Mouse (Mus musculus) telencephalon, adult 2 months (tissue): ENCODE results near the gene Smagp.
A peak's percentile ranks its signal among the peaks of the same experiment; 100 is the strongest.

Source experiments
- DNase-seq: peaks from one replicate; pipeline ENCODE4 v3.0.0-alpha.2; 2011; ENCODE audit warnings: low read depth, low spot score

Smagp gene

GRCm38 (mm10) chr15:100665411-100666218 lies 28.9 kb upstream of the Smagp start:
- no peak for DNase-seq

- no peak for DNase-seq
Observed at GRCm38 (mm10) chr15:100664813-100665274, 28.1 kb upstream of the Smagp start.

DNA sequence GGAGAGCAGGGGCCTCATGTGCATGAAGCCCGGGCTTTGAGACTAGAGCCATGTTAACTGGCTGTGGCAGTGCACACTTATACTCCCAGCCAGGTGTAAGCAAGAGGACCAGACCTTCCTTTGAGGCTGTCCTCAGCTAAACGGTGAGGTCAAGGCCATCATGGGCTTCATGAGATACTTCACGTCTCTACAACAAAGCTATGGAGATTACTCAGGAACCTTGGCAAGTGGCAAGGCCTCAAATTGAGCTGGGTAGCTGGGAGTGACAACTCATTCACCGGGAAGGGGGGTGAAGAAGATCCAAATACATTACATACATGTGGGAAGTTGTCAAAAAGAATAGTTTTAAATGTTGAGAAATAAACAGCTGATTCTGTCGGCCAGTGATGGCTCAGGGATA lies 24.1 kb upstream of the Smagp start:
- no peak for DNase-seq

DNA sequence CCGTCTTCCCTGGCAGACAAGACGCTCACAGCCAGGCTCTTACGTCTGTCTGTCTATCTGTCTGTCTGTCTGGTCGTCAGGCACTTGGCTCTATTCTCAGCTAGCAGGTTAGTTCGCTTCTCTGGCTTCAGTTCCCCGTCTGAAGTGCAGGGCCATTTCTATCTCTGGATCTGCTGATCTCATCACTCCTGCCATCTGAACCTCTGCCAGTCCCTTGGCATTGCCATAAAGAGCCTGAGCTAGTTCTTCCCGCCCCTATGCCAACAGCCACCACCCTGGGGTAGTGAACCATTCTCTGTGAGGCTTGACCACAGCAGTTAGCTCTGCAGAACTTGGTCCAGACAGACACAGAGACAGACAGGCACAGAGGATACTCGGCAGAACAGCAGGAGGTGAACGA lies 23.6 kb upstream of the Smagp start:
- DNase-seq, result peak; percentile 51

GRCm38 (mm10) chr15:100655201-100655600 lies 18.5 kb upstream of the Smagp start:
- DNase-seq, result no peak

DNA sequence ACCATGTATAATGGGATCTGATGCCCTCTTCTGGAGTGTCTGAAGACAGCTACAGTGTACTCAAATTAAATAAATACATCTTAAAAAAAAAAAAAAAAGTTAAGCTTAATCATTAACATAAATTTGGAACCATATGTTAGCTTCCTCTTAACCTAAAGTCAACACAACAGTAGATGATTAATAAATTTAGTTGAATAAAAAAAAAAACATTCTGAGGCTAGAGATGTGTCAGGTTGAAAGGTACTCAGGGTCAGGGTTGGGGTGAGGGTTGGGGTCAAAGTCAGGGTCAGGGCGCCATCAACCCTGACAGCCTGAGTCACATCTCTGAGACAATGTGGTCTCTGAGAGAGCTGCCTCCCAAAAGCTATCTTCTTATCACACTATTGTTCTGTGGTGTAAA lies 17.5 kb upstream of the Smagp start:
- DNase-seq, result no peak

DNA sequence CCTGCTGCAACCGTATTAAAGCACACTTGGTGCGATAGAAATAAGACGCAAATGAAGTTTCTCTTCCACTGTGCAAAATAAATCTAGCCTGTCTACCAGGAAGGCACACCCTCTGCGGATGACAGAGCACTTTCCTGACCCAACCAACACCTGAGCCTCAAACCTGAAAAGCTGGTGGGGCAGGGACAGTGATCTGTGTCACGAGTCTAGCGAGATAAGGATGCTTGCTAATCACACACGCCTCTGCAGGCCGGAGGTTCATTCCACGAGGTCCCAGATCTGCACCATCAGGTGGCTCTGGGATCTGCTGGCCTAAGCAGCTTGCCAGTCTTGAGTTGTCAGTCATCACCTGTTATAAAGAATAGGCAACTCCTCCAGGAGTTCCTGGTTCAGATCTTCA lies 14.9 kb upstream of the Smagp start:
- DNase-seq, result no peak

GRCm38 (mm10) chr15:100650111-100650510 lies 13.4 kb upstream of the Smagp start:
- DNase-seq, result no peak

- DNase-seq, result no peak
Observed at GRCm38 (mm10) chr15:100646161-100646560, 9.4 kb upstream of the Smagp start.

GRCm38 (mm10) chr15:100642451-100642850 lies 5.7 kb upstream of the Smagp start:
- DNase-seq, result no peak

GRCm38 (mm10) chr15:100641226-100641810 lies 4.6 kb upstream of the Smagp start:
- DNase-seq, result no peak

DNA sequence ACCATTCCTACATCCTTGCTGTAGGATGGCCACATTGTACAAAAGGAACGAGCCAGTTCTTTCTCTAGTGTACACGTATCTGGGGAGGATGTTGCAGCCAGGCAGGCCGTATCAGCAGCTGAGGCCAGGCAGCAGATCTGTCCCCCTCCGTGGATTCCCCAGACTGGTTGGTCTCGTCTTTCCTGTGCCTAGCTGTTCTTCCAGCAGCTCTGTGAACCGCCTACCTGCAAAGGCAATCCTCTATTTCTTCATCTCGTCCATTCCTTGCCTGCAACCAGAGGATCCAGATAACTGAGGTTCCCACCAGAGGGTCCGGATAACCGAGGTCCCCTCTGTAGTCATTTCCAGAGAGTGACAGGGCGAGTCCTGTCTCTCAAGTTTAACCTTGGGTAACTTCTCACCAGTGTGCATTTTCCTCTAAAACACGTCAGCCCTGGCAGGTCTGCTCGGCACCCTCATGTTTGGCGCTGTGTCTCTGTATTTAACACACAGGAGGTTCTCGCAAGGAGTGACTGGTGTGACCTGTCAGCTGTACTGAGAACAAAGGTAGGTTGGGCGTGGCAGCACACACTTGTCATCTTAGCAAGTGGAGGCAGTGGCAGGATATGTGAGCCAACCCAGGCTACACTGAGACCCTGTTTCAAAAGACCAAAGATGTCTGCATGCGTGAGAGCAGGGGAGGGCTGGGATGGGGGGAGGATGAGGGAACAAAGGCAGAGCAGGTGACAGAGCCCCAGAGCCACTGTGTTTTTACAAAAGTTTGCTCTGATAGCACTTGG lies 3.4 kb upstream of the Smagp start:
- DNase-seq, result no peak

GRCm38 (mm10) chr15:100637661-100638060 lies 921 bp upstream of the Smagp start:
- DNase-seq, result no peak

DNA sequence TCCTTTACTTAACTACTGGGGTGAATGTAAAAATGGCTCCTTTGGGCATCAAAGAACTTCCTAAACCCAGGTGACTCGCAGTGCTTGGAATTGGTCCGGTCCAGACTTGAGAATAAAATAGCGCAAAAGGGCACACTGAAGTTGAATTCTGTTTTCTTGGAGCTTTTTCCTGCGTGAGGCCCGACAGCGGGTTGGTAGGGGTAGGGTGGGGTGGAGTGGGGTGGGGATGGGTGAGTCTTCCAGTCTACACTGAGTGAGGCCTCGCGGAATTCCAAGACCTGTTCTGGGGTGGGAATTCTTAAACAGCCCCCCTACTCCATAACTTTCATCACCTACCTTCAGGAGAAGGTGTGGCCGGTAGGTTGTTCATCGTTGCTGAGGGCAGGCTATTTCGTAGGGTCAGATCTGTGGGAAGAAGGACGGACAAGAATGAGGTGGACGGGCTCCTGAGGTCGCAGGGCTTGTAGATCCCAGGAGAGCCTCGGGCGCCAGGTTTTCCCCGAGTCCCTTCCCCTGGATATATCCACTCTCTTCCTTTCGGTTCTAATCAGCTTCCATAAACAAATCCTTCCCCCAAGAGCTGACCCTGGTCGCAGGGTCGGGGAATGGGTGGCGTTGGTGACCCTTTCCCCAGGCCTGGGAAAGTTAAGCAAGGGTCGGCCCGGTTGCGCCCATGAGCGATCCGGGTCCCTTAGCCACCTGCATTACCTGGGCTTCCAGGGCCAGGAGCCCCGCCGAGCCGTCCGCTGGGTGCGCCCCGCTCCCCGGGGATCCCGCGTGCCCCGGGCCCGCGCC lies 692 bp downstream of the Smagp start:
- no peak for DNase-seq

DNA sequence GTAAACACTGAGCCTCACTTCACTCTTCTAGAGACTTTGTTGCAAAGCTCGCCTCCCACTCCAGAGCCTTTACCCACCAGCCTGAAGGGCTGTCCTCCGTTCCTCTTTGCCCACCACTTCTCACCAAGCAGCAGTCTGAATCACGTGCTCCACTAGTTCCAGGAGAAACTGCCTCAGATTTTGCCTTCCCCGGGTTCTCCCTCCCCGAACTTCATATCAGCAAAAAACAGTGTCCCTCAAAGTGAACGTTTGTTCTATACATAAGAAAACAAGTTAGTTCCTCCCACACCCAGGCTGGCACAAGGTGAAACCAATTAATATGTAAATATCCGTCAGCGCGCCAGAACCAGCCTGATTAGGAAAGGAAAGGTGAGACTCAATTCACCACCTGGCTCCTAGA lies 1.5 kb downstream of the Smagp start:
- DNase-seq, result no peak

DNA sequence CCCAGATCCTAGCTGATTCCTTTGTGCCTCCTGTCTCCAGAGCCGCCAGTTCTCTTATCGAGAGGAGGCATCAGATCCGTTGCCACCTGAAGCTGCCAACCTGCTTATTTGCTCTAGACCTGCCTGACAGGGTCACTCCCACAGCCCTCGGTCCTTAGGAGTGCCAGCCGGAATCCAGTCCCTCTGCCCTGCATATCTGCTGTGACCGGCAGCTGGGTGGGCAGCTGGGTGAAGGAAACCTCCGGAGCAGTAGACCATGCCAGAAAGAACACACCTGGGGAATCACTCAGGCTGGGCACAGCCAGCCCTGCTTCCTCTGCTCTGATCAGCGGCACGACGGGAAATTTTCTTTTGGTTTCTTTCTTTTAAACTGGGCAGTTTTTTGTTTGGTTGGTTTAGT lies 3.4 kb downstream of the Smagp start:
- DNase-seq, result no peak

- DNase-seq, result no peak
Observed at GRCm38 (mm10) chr15:100632323-100632722, 4.4 kb downstream of the Smagp start.

GRCm38 (mm10) chr15:100631454-100632170 lies 5.1 kb downstream of the Smagp start:
- no peak for DNase-seq

GRCm38 (mm10) chr15:100630126-100630525 lies 6.6 kb downstream of the Smagp start:
- no peak for DNase-seq

DNA sequence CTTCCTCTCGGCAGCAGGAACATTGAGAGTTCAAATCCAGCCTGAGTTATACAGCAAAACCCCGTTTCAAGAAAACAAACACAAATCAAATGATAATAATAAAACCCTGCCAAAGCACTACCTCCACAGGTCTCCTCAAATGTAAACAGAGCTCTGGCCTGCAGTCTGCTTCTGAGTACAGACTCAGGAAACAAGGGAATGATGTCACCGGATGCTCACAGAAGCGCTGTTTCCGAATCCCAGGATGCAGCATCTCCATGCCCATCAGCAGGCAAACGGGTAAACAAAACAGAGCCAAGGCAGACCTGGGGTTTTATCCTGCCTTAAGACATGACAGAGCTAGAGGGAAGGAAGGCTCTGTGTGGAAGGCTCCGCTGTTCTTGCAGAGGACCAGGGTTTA lies 7.9 kb downstream of the Smagp start:
- DNase-seq, result no peak

DNA sequence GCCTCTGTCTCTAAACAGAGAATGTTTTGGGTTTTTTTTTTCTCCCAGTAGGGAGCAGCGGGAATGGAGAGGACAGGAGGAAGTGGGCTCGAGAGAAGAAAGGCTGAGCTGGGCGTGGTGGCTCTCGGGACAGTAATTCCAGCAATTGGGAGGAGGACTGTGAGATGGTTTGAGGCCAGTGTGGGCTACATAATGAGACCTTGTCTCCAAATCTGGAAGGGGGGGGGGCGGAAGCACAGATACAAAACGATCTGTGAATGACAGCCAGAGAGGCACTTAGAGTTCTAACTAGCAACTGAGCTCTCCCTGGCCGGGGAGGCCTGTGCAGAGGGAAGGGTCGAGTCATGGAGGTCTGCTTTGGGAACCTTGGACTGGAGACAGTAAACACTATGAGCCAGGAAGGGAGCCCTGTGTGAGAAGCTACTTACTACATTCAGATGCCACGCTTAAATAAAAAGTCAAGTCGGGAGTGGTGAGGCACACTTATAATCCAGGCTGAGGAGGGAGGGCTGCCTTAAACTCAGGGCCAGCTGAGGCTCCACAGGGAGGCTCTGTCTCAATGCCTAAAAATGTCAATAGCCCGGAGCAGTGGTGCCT lies 8.9 kb downstream of the Smagp start:
- no peak for DNase-seq
